Mouse (Mus musculus) brain, embryonic 14.5 days (tissue): ENCODE measurements around the gene Siglecg. TPM values are rescaled to one million over a fixed set of nuclear protein-coding genes. Genes with fewer than 3 reads are reported as not detected.

Experiments
- DNase-seq: peaks from one replicate; pipeline ENCODE4 v3.0.0-alpha.2; 2011; ENCODE audit warnings: low read depth
- CTCF ChIP-seq: fragments of 200-500 bp; IDR thresholded peaks from 2 replicates; pipeline ENCODE4 v1.5.1; 2012; ENCODE audit warnings: inconsistent platforms, mild to moderate bottlenecking, moderate library complexity, borderline replicate concordance; ENCODE audit not compliant: insufficient read depth, insufficient read length; ENCODE audit errors: extremely low read depth
- POLR2A ChIP-seq: fragments of 200-500 bp; IDR thresholded peaks from 2 replicates; pipeline ENCODE4 v1.6.1; 2012; ENCODE audit warnings: mild to moderate bottlenecking, inconsistent platforms, borderline replicate concordance; ENCODE audit not compliant: poor library complexity, insufficient read depth, insufficient read length, severe bottlenecking; ENCODE audit errors: extremely low read depth
- polyA plus RNA-seq: library from polyadenylated mRNA; depleted of rRNA; stranded (reverse); fragments of >200 nt; gene quantifications from 2 replicates; pipeline ENCODE4 v1.2.3, GENCODE M21; 2012

Siglecg gene
- polyA plus RNA-seq, 1 experiment = 0.03 TPM

DNA sequence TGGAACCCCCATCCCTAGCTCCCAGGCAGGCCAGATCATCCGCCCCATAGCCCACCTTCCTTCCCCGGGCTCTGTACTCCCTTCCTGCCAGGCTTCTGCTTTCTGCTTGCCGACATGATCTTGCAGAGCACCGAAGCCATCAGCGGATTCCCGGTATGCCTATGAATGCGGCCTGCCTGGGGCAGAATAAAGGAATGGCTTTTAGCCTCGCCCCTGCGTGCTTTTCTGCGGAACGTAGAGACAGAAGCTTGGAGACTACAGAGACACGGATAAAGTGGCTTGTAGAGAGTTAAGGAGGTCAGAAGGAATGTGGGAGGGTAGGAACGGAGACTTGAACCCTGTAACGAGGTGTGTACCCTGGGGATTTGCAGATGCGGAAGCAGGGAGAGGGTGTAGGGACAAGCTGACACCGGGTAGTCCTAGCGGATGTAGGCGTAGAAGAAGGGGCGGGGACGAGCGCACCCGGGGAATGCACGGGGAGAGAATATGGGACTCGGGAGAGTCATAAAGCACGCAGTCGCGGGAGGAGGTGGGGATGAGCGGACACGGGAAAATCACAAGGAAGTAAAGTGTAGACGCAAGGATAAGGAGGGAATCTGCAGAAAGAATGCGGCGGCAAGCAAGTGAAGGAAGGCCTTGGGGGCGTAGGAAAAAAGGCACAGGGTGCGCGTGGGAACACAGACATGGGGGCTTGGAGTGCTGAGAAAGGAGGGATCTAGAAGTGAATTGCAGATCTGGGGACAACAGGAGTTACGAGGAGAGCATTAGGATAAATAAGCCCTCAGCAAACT lies 35.3 kb downstream of the Siglecg start:
- peak; percentile 75 for DNase-seq
- TF ChIP-seq POLR2A (0 out of 2 replicates have a peak, but pooled peaks have one; percentile 2), CTCF (no peak)

DNA sequence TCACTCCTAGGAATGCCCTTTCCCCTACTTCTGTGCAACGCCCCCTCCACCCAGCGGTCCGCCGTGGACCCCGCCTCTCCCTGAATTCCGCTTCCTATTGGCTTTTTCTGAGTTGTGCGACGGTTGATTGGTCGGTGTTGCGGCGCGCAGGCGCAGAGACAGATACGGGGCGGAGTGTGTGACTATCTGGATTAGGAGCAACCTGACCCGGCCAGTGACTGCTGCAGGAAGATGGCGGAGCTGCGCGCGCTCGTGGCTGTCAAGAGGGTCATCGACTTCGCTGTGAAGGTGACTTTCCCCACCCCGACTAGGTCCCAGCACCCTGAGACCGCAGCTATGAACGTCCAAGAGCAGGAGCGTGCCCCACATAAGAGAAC lies 35.9 kb downstream of the Siglecg start, which contains the start of the genes Etfb and Gm45233:
Gene Etfb (plus strand): TSS at position 167 of the 377 bp plus-strand sequence.
Gene Gm45233 (plus strand): TSS at position 212 of the 377 bp plus-strand sequence.
- no peak for TF ChIP-seq CTCF
- TF ChIP-seq POLR2A = peak; percentile 28; the same call in 1 of the 2 replicates
- DNase-seq = peak; percentile 98

- no peak for DNase-seq
- TF ChIP-seq POLR2A (no peak), CTCF (no peak)
Measured at GRCm38 (mm10) chr7:43447801-43448200, 39.8 kb downstream of the Siglecg start.

DNA sequence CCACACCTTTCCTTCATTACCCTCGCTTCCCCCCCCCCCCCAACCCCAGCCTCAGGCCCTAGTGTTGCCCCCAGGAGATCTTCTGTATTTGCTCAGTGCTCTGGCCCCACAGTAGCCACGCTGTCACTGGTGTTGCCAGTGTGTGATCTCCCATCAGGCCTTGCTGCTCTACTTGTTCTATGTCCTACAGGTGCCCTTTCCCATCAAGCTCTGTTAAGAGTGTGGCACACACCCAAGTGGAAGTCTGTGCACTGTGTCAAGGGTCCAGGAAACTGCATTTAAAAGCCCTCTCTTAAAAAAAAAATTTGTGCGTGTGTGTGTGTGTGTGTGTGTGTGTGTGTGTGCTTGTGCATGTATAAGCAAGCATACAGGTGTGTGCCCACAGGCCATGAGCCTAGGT lies 40.2 kb downstream of the Siglecg start:
- DNase-seq = no peak

DNA sequence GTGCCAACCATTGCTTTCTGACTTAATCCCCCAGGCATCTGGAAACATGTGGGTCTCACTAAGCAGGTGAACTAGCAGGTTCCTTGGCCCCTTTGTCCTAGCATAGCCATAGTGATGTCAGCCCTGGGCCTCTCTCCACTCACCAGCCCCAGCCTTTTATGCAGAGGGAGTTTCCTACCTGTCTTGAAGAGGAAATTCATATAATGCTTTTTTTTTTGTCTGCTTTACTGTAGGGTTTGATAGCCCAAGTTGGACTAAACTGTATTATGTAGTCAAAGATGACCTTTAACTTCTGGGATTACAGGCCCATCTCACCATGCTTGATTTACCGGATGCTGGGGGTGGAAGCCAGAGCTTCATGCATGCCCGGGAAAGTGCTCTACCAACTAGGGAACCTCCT lies 41.8 kb downstream of the Siglecg start:
- TF ChIP-seq POLR2A = no peak
- TF ChIP-seq CTCF = no peak
- no peak for DNase-seq

More for the DNA sequence above, 40.2 kb downstream of the Siglecg start:
- no peak for TF ChIP-seq POLR2A
- TF ChIP-seq CTCF = no peak

- no peak for DNase-seq
- TF ChIP-seq CTCF (no peak), POLR2A (no peak)
Measured at GRCm38 (mm10) chr7:43451726-43452125, 43.7 kb downstream of the Siglecg start.

GRCm38 (mm10) chr7:43452609-43453008 lies 44.6 kb downstream of the Siglecg start:
- no peak for DNase-seq
- TF ChIP-seq CTCF = peak; percentile 14; the same call in 1 of the 2 replicates
- no peak for TF ChIP-seq POLR2A

DNA sequence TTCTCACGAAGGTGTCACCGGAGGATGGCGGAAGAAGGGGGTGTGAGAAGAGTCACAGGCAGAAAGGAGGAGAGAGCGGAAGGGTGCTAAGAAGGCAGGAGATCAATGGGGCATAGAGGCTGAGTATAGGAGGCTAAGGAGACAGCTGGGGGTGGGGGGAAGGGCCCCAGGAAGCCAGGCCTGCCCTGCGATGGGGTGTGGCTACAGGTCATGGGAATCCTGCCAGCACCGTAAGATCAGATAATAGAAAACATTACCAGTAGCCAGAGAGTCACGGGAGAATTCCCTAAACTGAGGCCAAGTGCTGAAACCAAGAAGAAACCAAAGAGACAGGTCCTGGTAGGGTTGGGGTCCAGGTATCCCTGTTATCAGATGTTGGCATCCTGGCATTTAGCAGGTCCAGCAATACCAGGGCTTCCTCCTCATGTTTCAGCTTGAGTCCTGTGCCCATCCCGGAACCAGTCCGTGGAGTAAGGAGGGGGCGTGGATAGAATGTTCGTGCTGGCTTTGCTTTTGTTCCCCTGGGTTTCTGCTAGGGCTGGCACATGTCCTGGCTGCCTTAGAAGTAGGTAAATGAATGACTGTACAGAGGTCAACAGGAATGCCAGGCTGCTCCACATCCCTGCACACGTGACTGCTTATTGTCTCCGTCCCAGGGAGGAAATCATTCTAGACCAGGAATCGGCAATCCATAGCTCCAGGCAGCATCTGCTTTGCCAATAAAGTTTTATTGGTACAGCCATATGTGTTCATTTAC lies 45.8 kb downstream of the Siglecg start:
- TF ChIP-seq POLR2A (no peak), CTCF (no peak)
- DNase-seq = no peak

DNA sequence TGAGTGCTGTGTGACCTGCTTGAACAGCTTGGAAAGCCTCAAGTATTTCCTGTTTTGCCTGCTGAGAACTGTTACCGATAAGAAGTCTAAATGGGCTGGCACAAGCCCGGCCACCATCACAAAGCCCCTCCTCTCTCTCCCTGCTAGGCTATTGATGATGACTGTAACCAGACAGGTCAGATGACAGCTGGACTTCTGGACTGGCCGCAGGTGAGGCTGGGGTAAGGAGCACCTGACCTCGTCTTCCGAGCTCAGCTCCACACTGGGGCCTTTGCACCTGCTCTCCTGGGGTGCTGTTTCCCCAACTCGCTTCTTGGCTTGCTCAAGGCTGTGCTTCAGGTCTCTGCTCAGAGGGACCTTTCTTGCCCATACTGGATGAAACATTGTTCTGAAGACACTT lies 46.4 kb downstream of the Siglecg start:
- no peak for TF ChIP-seq CTCF
- TF ChIP-seq POLR2A = no peak
- DNase-seq = no peak

GRCm38 (mm10) chr7:43462851-43463250 lies 54.8 kb downstream of the Siglecg start, which contains the start of gene Vsig10l:
Gene Vsig10l (plus strand): TSS chr7:43463151.
- no peak for DNase-seq
- TF ChIP-seq POLR2A (no peak), CTCF (no peak)

- TF ChIP-seq POLR2A (no peak), CTCF (no peak)
- DNase-seq = no peak
Measured at GRCm38 (mm10) chr7:43463976-43464375, 56.0 kb downstream of the Siglecg start.

- TF ChIP-seq CTCF (peak; percentile 33; the same call in 1 of the 2 replicates), POLR2A (no peak)
- no peak for DNase-seq
Measured at GRCm38 (mm10) chr7:43464864-43465343, 56.9 kb downstream of the Siglecg start.
